Mouse (Mus musculus): ENCODE results near the gene Olfr323.

Gene Olfr323

DNA sequence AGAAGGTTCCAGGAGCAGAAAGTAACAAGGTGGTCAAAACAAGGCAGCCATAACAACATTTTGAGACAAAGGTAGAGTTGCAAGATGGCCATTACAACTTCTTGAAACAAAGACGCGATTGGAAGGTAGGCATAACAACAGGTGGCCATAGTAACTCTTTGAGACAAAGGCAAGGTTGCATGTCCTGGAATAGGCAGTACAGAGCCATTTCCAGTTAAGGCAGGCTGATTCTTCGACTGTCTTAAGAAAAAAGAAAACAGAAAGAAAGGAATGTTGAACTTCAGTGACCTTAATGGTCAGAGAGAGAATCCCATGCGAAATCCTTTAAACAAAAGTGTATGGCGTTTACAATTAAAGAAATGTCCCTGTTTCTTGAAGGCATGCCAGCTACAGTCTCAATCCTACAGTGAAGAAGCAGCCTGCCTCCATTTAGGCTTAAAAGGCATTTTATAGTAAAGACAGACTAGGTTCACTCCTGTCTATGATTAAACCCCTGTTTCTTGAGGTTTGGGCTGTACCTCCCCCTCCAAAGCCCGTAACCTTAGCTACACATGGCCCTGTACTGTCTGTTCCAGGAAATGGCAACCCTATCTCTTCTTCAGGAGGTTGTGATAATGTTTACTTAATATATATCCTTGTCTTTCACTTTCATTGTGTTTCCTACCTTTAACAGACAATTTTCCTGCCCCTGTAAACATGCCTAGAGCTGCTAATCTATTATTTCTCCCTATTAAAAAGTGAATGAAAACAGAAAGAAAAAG is 27.3 kb downstream of the Olfr323 start:
- DNase-seq, result no peak

DNA sequence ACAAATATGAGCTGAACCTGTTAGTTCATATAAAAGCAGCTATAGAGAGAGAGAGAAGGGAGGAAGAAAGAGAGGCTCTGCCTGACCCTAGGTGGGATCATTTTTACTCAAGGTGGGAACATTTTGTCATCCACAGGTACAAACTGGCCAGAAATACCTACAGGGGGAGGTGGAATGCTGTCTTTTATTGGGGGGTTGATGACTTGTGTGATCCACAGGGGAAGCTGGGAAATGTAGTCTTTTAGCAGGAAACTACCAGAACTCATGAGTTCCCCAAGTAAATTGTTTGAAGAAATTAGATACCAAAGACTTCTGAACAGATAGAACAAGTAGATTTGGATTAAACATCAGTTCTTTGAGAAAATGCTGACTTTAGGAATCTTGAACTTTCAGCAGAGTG is 28.2 kb downstream of the Olfr323 start:
- DNase-seq, result no peak

DNA sequence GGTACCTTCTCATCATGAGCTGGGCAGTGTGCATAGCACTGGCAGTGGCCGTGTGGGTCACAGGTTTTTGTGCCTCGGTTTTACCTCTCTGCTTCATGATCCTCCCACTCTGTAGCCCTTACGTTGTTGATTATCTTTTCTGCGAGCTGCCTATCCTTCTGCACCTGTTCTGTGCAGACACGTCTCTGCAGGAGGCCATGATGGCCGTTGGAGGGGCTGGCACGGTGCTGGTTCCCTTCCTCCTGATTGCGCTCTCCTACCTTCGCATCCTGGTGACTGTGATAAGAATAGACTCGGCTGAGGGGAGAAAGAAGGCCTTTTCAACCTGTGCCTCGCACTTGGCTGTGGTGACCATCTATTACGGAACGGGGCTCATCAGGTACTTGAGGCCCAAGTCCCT is 32.5 kb downstream of the Olfr323 start:
- no peak for DNase-seq

DNA sequence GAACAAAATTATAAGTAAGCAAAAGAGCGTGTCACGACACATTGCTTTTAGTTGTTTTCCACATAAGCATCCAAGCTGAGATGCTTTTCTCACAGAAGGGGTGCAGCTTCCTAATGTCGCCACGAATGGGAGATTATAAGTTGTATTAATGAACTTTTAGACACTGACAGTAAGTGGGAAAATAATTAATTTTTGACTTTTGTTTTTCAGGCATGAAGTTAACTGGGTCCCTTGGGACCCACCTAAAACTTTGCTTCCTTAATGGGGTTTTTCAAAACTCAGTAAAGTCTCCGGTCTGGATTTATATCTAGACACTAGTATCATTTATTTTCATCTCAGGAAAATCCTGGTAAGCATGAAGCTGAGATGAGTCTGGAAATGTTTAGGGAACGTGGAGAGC is 35.5 kb downstream of the Olfr323 start, which contains the start of gene Olfr324:
Gene Olfr324, plus strand, starts transcription at position 301 of the 400 bp plus-strand sequence.
- DNase-seq, result no peak

DNA sequence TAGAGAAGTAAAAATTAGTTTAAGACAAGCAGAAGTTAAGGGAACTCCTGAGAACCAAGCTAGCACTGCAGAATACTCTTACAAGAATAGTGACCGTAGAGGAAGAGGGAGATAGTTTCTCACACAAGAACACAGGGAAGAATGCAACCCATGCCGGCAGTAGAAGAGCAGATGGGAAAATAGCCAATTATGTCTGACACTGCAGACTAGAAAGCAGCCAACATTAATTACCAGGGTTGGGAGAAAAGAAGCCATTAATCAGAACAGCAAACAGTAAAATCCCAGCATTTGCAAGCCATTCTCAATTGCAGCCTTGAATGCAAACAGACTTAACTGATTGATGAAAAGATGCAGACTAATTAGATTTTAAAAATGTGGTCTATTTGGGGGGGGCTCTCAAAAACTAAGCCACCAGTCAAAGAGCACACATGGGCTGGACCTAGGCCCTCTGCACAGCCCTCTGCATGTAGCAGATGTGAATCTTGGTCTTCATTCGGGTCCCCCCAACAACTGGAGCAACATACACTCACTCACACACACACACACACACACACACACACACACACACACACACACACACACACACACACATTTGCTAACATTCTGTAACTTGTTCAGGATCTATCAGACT is 41.6 kb downstream of the Olfr323 start:
- DNase-seq, result no peak

DNA sequence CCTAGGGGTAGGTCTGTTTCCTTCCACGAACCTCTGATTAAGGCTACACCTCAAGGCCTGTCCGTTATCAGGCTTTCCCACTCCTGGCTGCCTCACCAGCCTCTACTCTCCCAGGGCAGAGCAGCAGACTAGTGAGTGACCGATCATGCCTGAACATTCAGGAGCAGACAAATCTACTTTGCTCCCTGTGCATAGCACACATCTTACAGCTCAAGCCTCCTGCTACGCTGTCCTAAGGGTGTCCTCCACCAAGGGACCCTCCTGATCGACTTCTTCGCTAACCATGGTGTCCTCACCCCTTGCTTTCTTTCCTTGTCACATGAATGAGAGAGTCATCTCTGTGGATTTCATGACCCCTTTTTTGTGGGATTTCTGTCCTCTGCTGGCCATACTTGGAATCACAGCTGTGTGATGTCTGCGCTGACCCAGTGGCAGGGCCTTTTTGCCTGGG is 42.4 kb downstream of the Olfr323 start:
- peak in 1 of 2 experiments; percentile 33 for DNase-seq

DNA sequence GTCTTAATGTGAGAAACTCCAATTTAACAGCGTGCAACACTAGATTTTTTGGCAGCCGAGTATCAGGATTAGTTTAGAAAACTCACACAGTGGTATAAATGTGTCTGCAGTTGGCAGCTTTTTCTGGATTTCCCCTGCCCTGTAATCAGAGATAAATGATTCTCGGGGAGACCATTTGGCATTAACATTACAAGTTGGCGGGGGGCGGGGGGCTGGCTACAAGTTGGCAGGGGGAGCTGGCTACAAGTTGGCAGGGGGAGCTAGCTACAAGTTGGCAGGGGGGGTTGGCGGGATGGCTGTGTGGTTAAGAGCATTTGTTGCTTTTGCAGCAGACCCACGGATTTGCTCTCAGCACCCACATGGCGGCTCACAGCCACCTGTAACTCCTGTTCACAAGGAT is 51.7 kb downstream of the Olfr323 start:
- no peak for DNase-seq

DNA sequence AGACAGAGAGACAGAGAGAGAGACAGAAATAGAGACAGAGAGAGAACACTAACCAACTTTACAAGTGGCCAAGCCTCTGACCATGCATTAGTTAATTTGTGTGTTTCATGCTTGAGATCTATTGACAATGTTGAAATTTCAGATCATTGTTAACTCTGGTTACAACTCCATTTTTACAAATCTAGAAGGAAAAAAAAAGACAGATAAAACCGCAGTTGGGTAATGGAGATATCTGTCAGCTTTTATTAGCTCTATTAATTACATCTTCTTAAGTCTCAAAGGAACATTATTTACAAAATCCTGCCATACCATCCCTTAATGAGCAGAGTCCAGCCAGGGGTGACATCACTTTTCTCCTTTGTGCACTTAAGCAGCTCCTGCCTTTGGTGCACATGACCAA is 52.9 kb downstream of the Olfr323 start, which contains the start of gene Olfr325:
Gene Olfr325, plus strand, starts transcription at position 301 of the 400 bp plus-strand sequence.
- no peak for DNase-seq
